Mouse (Mus musculus): Measurements from ENCODE around the gene Olfr91.

- TF ChIP-seq CTCF (IDR thresholded peaks at IDR 0.05; ENCODE audit: borderline replicate concordance, insufficient read depth, low read depth, low read length) (no peak), POLR2A (IDR thresholded peaks at IDR 0.05; ENCODE audit: borderline replicate concordance, insufficient read depth, low read length) (no peak)
Observed at GRCm38 (mm10) chr17:37119988-37120387, 21.9 kb upstream of the Olfr91 start, which contains the start of gene Olfr92.
